Mouse (Mus musculus) hindlimb bud, embryonic 11.5 days (tissue): ENCODE results near the gene Adora3.
A peak's percentile ranks its signal among the peaks of the same experiment; 100 is the strongest.

ENCODE experiments used
- DNase-seq: peaks from one replicate; pipeline ENCODE4 v3.0.0-alpha.2; 2012; ENCODE audit warnings: low read depth, low spot score; ENCODE audit errors: extremely low spot score

Gene Adora3

GRCm38 (mm10) chr3:105870558-105870957, at the start of gene Adora3, which contains the start of gene Tmigd3:
Gene Adora3 (plus strand): TSS chr3:105870858.
Gene Tmigd3 (plus strand): TSS chr3:105870903.
- no peak for DNase-seq

GRCm38 (mm10) chr3:105821504-105821903, 49.2 kb upstream of the Adora3 start:
- DNase-seq: no peak

GRCm38 (mm10) chr3:105823609-105824008, 47.0 kb upstream of the Adora3 start:
- DNase-seq: no peak

GRCm38 (mm10) chr3:105824103-105824502, 46.6 kb upstream of the Adora3 start:
- DNase-seq: no peak

- no peak for DNase-seq
Measured at GRCm38 (mm10) chr3:105824704-105825103, 46.0 kb upstream of the Adora3 start.

GRCm38 (mm10) chr3:105825501-105826161, 45.0 kb upstream of the Adora3 start:
- no peak for DNase-seq

- no peak for DNase-seq
Measured at GRCm38 (mm10) chr3:105831584-105831983, 39.1 kb upstream of the Adora3 start.

GRCm38 (mm10) chr3:105835875-105836274, 34.8 kb upstream of the Adora3 start:
- no peak for DNase-seq

GRCm38 (mm10) chr3:105836883-105837282, 33.8 kb upstream of the Adora3 start:
- DNase-seq: no peak

GRCm38 (mm10) chr3:105838655-105839054, 32.0 kb upstream of the Adora3 start:
- no peak for DNase-seq

GRCm38 (mm10) chr3:105839836-105840235, 30.8 kb upstream of the Adora3 start:
- DNase-seq: no peak

- DNase-seq: no peak
Measured at GRCm38 (mm10) chr3:105846294-105847069, 24.2 kb upstream of the Adora3 start.

- peak; percentile 75 for DNase-seq
Measured at GRCm38 (mm10) chr3:105853781-105854180, 16.9 kb upstream of the Adora3 start.

- no peak for DNase-seq
Measured at GRCm38 (mm10) chr3:105854786-105855185, 15.9 kb upstream of the Adora3 start.

GRCm38 (mm10) chr3:105857513-105857912, 13.1 kb upstream of the Adora3 start:
- no peak for DNase-seq

GRCm38 (mm10) chr3:105861747-105862366, 8.8 kb upstream of the Adora3 start:
- DNase-seq: no peak

- no peak for DNase-seq
Measured at GRCm38 (mm10) chr3:105864123-105864522, 6.5 kb upstream of the Adora3 start.

- no peak for DNase-seq
Measured at GRCm38 (mm10) chr3:105865122-105865521, 5.5 kb upstream of the Adora3 start.

GRCm38 (mm10) chr3:105868135-105868534, 2.5 kb upstream of the Adora3 start:
- DNase-seq: no peak

GRCm38 (mm10) chr3:105872034-105872433, 1.4 kb downstream of the Adora3 start:
- no peak for DNase-seq

- DNase-seq: no peak
Measured at GRCm38 (mm10) chr3:105872579-105872978, 1.9 kb downstream of the Adora3 start.
